Comparison of ENCODE assay signal across 11 mouse cellular contexts in genomic region chr10:106913032-106913431, GRCm38 (mm10).
A peak's percentile ranks its signal among the peaks of the same experiment; 100 is the strongest.
DNase-seq lines count a peak whose midpoint lies in the region; ATAC-seq and TF ChIP-seq lines count a peak whose summit lies in the region.
"Had no signal": no experiment of that assay in that cellular context is flagged by ENCODE, and none has a peak within 500 bp of the region (broad histone marks: within the 10 kb centered on the region; RNA-seq: fewer than 3 reads in every experiment).

No protein-coding gene starts in this region.

- H3K79me2 ChIP-seq in heart, adult 2 months (replicated peaks; ENCODE audit: control insufficient read depth, insufficient read depth, low read length): no peaks in the 10 kb centered on the region

- no peak overlapping the region for H3K27ac ChIP-seq in ES-E14 (ENCODE audit: insufficient read depth, low read depth, low read length, poor library complexity, severe bottlenecking)
- no peak overlapping the region for H3K27ac ChIP-seq in hindbrain, postnatal 0 days
- no peak overlapping the region for H3K27ac ChIP-seq in heart, adult 2 months
- H3K27ac ChIP-seq: liver, embryonic 12.5 days had no signal

- TF ChIP-seq POLR2A in heart, adult 2 months (IDR thresholded peaks at IDR 0.05; ENCODE audit: insufficient read depth, low read depth, low read length): no peak

- DNase-seq in kidney, postnatal 4 days: peak; percentile 16 to 24
- no peak for DNase-seq in kidney, postnatal 25 days
- peak; percentile 27 for DNase-seq in ES-E14 (ENCODE audit: low read depth, low spot score)
- peak; percentile 37 for DNase-seq in embryo, embryonic 11 days
- peak; percentile 47 for DNase-seq in hindbrain, postnatal 0 days (ENCODE audit: low spot score)
- no peak for DNase-seq in spleen, postnatal 4 days (ENCODE audit: low spot score in 2 of 2)
- DNase-seq in gastrocnemius, adult 8-10 months (ENCODE audit: low spot score in 2 of 2): no peak
- no peak for DNase-seq in heart, adult 2 months
- DNase-seq: kidney, adult 9 months had no signal

- no peaks in the 10 kb centered on the region for H3K27me3 ChIP-seq in hindbrain, postnatal 0 days (ENCODE audit: insufficient read depth, low read length)
- no peaks in the 10 kb centered on the region for H3K27me3 ChIP-seq in heart, adult 2 months (ENCODE audit: control insufficient read depth, insufficient read depth, low read length)
- H3K27me3 ChIP-seq: liver, embryonic 12.5 days had no signal

- no peak overlapping the region for H3K9ac ChIP-seq in ES-E14 (ENCODE audit: insufficient read depth, low read depth, low read length, poor library complexity, severe bottlenecking)
- H3K9ac ChIP-seq in hindbrain, postnatal 0 days (replicated peaks; ENCODE audit: low read length): no peak overlapping the region
- no peak overlapping the region for H3K9ac ChIP-seq in heart, adult 2 months (ENCODE audit: low read depth, low read length)
- H3K9ac ChIP-seq: liver, embryonic 12.5 days had no signal

- no peaks in the 10 kb centered on the region for H3K9me3 ChIP-seq in ES-E14 (ENCODE audit: control insufficient read depth, insufficient read depth, low read depth, low read length)
- no peaks in the 10 kb centered on the region for H3K9me3 ChIP-seq in hindbrain, postnatal 0 days (ENCODE audit: low read length)
- H3K9me3 ChIP-seq: liver, embryonic 12.5 days had no signal

- no peaks in the 10 kb centered on the region for H3K36me3 ChIP-seq in ES-E14 (ENCODE audit: control insufficient read depth, insufficient read depth, low read length, poor library complexity, severe bottlenecking)
- 0 out of 2 replicates have a peak, but pooled peaks cover 4% of the 10 kb centered on the region for H3K36me3 ChIP-seq in hindbrain, postnatal 0 days (ENCODE audit: insufficient read depth, low read length)
- no peaks in the 10 kb centered on the region for H3K36me3 ChIP-seq in heart, adult 2 months (ENCODE audit: control insufficient read depth, insufficient read depth, low read length)
- H3K36me3 ChIP-seq: liver, embryonic 12.5 days had no signal

- TF ChIP-seq EP300 in heart, adult 2 months (IDR thresholded peaks at IDR 0.05; ENCODE audit: insufficient read depth, low read depth, low read length): no peak

- intact Hi-C loops in heart, adult 2 months (cut with DNase I): no loop called here

- in situ Hi-C loops in ES-E14 (cut with MboI; ENCODE audit: low sequenced_read_pairs in 2 of 2, unreplicated experiment in 2 of 2): no loop called here

- no peak overlapping the region for H3K4me3 ChIP-seq in ES-E14 (ENCODE audit: insufficient read depth in 1 of 2, low read depth in 1 of 2, low read length in 2 of 2, poor library complexity in 1 of 2, severe bottlenecking in 1 of 2)
- H3K4me3 ChIP-seq in hindbrain, postnatal 0 days (ENCODE audit: low read length): no peak overlapping the region
- no peak overlapping the region for H3K4me3 ChIP-seq in heart, adult 2 months
- H3K4me3 ChIP-seq: liver, embryonic 12.5 days; myocyte had no signal

- WGBS in hindbrain, postnatal 0 days: 16% methylated on average over 2 of the region's 2 CpGs
- WGBS in heart, adult 2 months: 28% methylated on average over 2 of the region's 2 CpGs

- H3K4me1 ChIP-seq in ES-E14 (ENCODE audit: control insufficient read depth in 2 of 2, insufficient read depth in 2 of 2, low read length in 2 of 2, poor library complexity in 1 of 2): 0 out of 4 replicates have a peak, but pooled peaks cover 0 to 2% of the 10 kb centered on the region in 2 experiments
- no peaks in the 10 kb centered on the region for H3K4me1 ChIP-seq in hindbrain, postnatal 0 days (ENCODE audit: insufficient read depth, low read length)
- H3K4me1 ChIP-seq in heart, adult 2 months (ENCODE audit: control insufficient read depth, insufficient read depth, low read length): no peaks in the 10 kb centered on the region
- H3K4me1 ChIP-seq: liver, embryonic 12.5 days had no signal

- peak; percentile 68 for TF ChIP-seq CTCF in hindbrain, postnatal 0 days (IDR thresholded peaks at IDR 0.05; ENCODE audit: low read depth)
- no peak for TF ChIP-seq CTCF in heart, adult 2 months (IDR thresholded peaks at IDR 0.05)

- H3K4me2 ChIP-seq in hindbrain, postnatal 0 days (ENCODE audit: low read depth, low read length): no peak overlapping the region
- H3K4me2 ChIP-seq: liver, embryonic 12.5 days had no signal

- ATAC-seq in hindbrain, postnatal 0 days: peak; percentile 27; the same call in 1 of the 2 replicates
- ATAC-seq: liver, embryonic 12.5 days had no signal

TF ChIP-seq in ES-E14, 5 proteins besides CTCF, POLR2A, EP300 and RAD21:
- no peak for TF ChIP-seq HCFC1 (IDR thresholded peaks at IDR 0.05; ENCODE audit: borderline replicate concordance, insufficient read depth, low read length)
- no peak for TF ChIP-seq MAFK (IDR thresholded peaks at IDR 0.05; ENCODE audit: insufficient read depth, low read depth, low read length)
- no peak for TF ChIP-seq ZNF384 (IDR thresholded peaks at IDR 0.05; ENCODE audit: low read depth, low read length)
- no peak for TF ChIP-seq CHD2 (IDR thresholded peaks at IDR 0.05; ENCODE audit: low read depth, low read length)
- TF ChIP-seq ZC3H11A (IDR thresholded peaks at IDR 0.05; ENCODE audit: borderline replicate concordance, low read depth, low read length): peak; percentile 25; the same call in 1 of the 2 replicates

Comparison
In these comparisons a context has a peak if more than half of its experiments do, and no peak if none do; other contexts are left out.
1. DNase-seq: peak in kidney, postnatal 4 days (2 of 2), ES-E14 (single experiment), embryo, embryonic 11 days (single experiment) and hindbrain, postnatal 0 days (single experiment); none in kidney, postnatal 25 days (0 of 2), spleen, postnatal 4 days (0 of 2), gastrocnemius, adult 8-10 months (0 of 2) and heart, adult 2 months (0 of 2).